Mouse (Mus musculus): ENCODE results near the gene Ppip5k2.

GRCm38 (mm10) chr1:97773973-97774372 lies 3.8 kb upstream of the Ppip5k2 start:
- TF ChIP-seq CTCF (IDR thresholded peaks at IDR 0.05; ENCODE audit: low read depth) (no peak), EP300 (IDR thresholded peaks at IDR 0.05; ENCODE audit: low read depth) (no peak)
